In the genomic region with DNA sequence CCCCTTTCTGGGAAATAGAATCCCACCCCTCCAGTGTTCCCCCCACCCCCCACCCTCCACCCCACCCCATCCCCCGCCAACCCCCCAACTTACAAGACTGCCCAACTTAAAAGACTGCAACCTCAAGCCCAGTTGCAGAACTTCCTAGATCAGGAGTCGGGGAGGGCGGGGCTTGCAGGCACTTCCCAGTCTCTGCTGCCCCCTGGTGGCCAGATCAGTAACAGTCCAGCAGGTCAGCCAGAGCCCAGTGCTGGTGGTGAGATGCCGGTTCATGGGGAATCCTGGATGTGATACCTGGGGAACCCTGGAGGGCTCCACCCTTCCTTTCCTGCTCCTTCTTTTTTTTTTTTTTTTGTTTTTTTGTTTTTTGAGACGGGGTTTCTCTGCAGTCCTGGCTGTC, we compare ENCODE assay signal across 8 mouse cellular contexts. TPM values are rescaled to one million over a fixed set of nuclear protein-coding genes. Genes with fewer than 3 reads are reported as not detected.
A peak's percentile ranks its signal among the peaks of the same experiment; 100 is the strongest.
DNase-seq lines count a peak whose midpoint lies in the region; ATAC-seq and TF ChIP-seq lines count a peak whose summit lies in the region.

No protein-coding gene starts in this region.

- peak; percentile 80 for TF ChIP-seq CTCF in heart, adult 2 months (IDR thresholded peaks at IDR 0.05)
- peak; percentile 92 for TF ChIP-seq CTCF in midbrain, postnatal 0 days (IDR thresholded peaks at IDR 0.05)

- H3K36me3 ChIP-seq in embryonic facial prominence, embryonic 11.5 days (replicated peaks; ENCODE audit: control insufficient read depth, insufficient read depth, low read depth, low read length): no peaks in the 10 kb centered on the region
- no peaks in the 10 kb centered on the region for H3K36me3 ChIP-seq in heart, adult 2 months (ENCODE audit: control insufficient read depth, insufficient read depth, low read length)
- H3K36me3 ChIP-seq in kidney, embryonic 14.5 days (ENCODE audit: control insufficient read depth, insufficient read depth, low read length): no peaks in the 10 kb centered on the region
- H3K36me3 ChIP-seq in limb, embryonic 15.5 days: no peaks in the 10 kb centered on the region
- no peaks in the 10 kb centered on the region for H3K36me3 ChIP-seq in midbrain, postnatal 0 days (ENCODE audit: insufficient read depth, low read length)
- no peaks in the 10 kb centered on the region for H3K36me3 ChIP-seq in splenic B cell, adult 2 months (ENCODE audit: control insufficient read depth, insufficient read depth, low read length, poor library complexity, severe bottlenecking)

- H3K27me3 ChIP-seq in embryonic facial prominence, embryonic 11.5 days (ENCODE audit: control insufficient read depth, insufficient read depth, low read length): no peaks in the 10 kb centered on the region
- H3K27me3 ChIP-seq in heart, adult 2 months (ENCODE audit: control insufficient read depth, insufficient read depth, low read length): no peaks in the 10 kb centered on the region
- H3K27me3 ChIP-seq in kidney, embryonic 14.5 days (ENCODE audit: control insufficient read depth, insufficient read depth, low read length): no peaks in the 10 kb centered on the region
- H3K27me3 ChIP-seq in limb, embryonic 15.5 days: no peaks in the 10 kb centered on the region
- H3K27me3 ChIP-seq in midbrain, postnatal 0 days (ENCODE audit: insufficient read depth, low read length): no peaks in the 10 kb centered on the region
- H3K27me3 ChIP-seq in splenic B cell, adult 2 months (ENCODE audit: control insufficient read depth, insufficient read depth, low read length, poor library complexity, severe bottlenecking): no peaks in the 10 kb centered on the region

- H3K27ac ChIP-seq in embryonic facial prominence, embryonic 11.5 days (replicated peaks; ENCODE audit: low read depth, low read length): no peak overlapping the region
- H3K27ac ChIP-seq in heart, adult 2 months: no peak overlapping the region
- no peak overlapping the region for H3K27ac ChIP-seq in kidney, embryonic 14.5 days (ENCODE audit: low read depth, low read length)
- no peak overlapping the region for H3K27ac ChIP-seq in limb, embryonic 15.5 days
- H3K27ac ChIP-seq in midbrain, postnatal 0 days (ENCODE audit: low read depth, low read length): no peak overlapping the region

- WGBS in embryonic facial prominence, embryonic 11.5 days: 0% methylated on average over 5 of the region's 5 CpGs
- WGBS in heart, adult 2 months: 0% methylated on average over 5 of the region's 5 CpGs
- WGBS in kidney, embryonic 14.5 days: 5% methylated on average over 5 of the region's 5 CpGs
- WGBS in limb, embryonic 15.5 days: 0% methylated on average over 5 of the region's 5 CpGs
- WGBS in midbrain, postnatal 0 days: 3% methylated on average over 5 of the region's 5 CpGs

- no peaks in the 10 kb centered on the region for H3K79me2 ChIP-seq in heart, adult 2 months (replicated peaks; ENCODE audit: control insufficient read depth, insufficient read depth, low read length)

- TF ChIP-seq EP300 in heart, adult 2 months (IDR thresholded peaks at IDR 0.05; ENCODE audit: insufficient read depth, low read depth, low read length): peak; percentile 86

- H3K9me3 ChIP-seq in embryonic facial prominence, embryonic 11.5 days (replicated peaks; ENCODE audit: control insufficient read depth, low read length): no peaks in the 10 kb centered on the region
- no peaks in the 10 kb centered on the region; the same call in 1 of the 2 replicates for H3K9me3 ChIP-seq in kidney, embryonic 14.5 days (ENCODE audit: control insufficient read depth, low read length)
- no peaks in the 10 kb centered on the region for H3K9me3 ChIP-seq in limb, embryonic 15.5 days
- no peaks in the 10 kb centered on the region for H3K9me3 ChIP-seq in midbrain, postnatal 0 days (ENCODE audit: low read length)

- H3K4me1 ChIP-seq in embryonic facial prominence, embryonic 11.5 days (ENCODE audit: control insufficient read depth, insufficient read depth, low read length): no peaks in the 10 kb centered on the region; the same call in 1 of the 2 replicates
- H3K4me1 ChIP-seq in heart, adult 2 months (ENCODE audit: control insufficient read depth, insufficient read depth, low read length): no peaks in the 10 kb centered on the region
- peaks cover 2% of the 10 kb centered on the region for H3K4me1 ChIP-seq in kidney, embryonic 14.5 days (ENCODE audit: control insufficient read depth, insufficient read depth, low read length)
- H3K4me1 ChIP-seq in limb, embryonic 15.5 days: peaks cover 12% of the 10 kb centered on the region
- no peaks in the 10 kb centered on the region for H3K4me1 ChIP-seq in midbrain, postnatal 0 days (ENCODE audit: insufficient read depth, low read length)

- TF ChIP-seq POLR2A in heart, adult 2 months (IDR thresholded peaks at IDR 0.05; ENCODE audit: insufficient read depth, low read depth, low read length): no peak

- no peak overlapping the region for H3K9ac ChIP-seq in embryonic facial prominence, embryonic 11.5 days (replicated peaks; ENCODE audit: low read length)
- no peak overlapping the region for H3K9ac ChIP-seq in heart, adult 2 months (ENCODE audit: low read depth, low read length)
- H3K9ac ChIP-seq in kidney, embryonic 14.5 days (ENCODE audit: low read depth, low read length): no peak overlapping the region
- H3K9ac ChIP-seq in limb, embryonic 15.5 days: no peak overlapping the region
- H3K9ac ChIP-seq in midbrain, postnatal 0 days (replicated peaks; ENCODE audit: low read length, poor library complexity, severe bottlenecking): no peak overlapping the region

- peak; percentile 94 for DNase-seq in 416B (ENCODE audit: low read depth)
- DNase-seq in adrenal gland, postnatal 14 days: peak; percentile 96
- DNase-seq in embryonic facial prominence, embryonic 11.5 days (ENCODE audit: low spot score): peak; percentile 95
- peak; percentile 88 to 93 for DNase-seq in heart, adult 2 months
- peak; percentile 92 for DNase-seq in midbrain, postnatal 0 days (ENCODE audit: low spot score)
- peak; percentile 93 for DNase-seq in splenic B cell, adult 2 months (ENCODE audit: low read depth, low spot score)

- H3K4me2 ChIP-seq in embryonic facial prominence, embryonic 11.5 days (ENCODE audit: low read depth, low read length): no peak overlapping the region
- no peak overlapping the region for H3K4me2 ChIP-seq in kidney, embryonic 14.5 days (replicated peaks; ENCODE audit: low read depth, low read length)
- H3K4me2 ChIP-seq in limb, embryonic 15.5 days: no peak overlapping the region
- no peak overlapping the region for H3K4me2 ChIP-seq in midbrain, postnatal 0 days (ENCODE audit: low read depth, low read length, poor library complexity, severe bottlenecking)

- H3K4me3 ChIP-seq in embryonic facial prominence, embryonic 11.5 days (ENCODE audit: low read depth, low read length): no peak overlapping the region
- H3K4me3 ChIP-seq in heart, adult 2 months: no peak overlapping the region
- no peak overlapping the region for H3K4me3 ChIP-seq in kidney, embryonic 14.5 days (ENCODE audit: low read length)
- no peak overlapping the region for H3K4me3 ChIP-seq in limb, embryonic 15.5 days
- no peak overlapping the region for H3K4me3 ChIP-seq in midbrain, postnatal 0 days (ENCODE audit: low read depth, low read length)

- ATAC-seq in embryonic facial prominence, embryonic 11.5 days (replicated peaks; ENCODE audit: insufficient number of reproducible peaks, low FRiP score, low TSS enrichment, low read depth): 0 out of 2 replicates have a peak, but pooled peaks have one; percentile 32
- ATAC-seq in kidney, embryonic 14.5 days (ENCODE audit: low FRiP score, low TSS enrichment): peak; percentile 47
- peak; percentile 52; the same call in 1 of the 2 replicates for ATAC-seq in limb, embryonic 15.5 days (ENCODE audit: insufficient number of reproducible peaks, low FRiP score, low TSS enrichment, low read depth)
- no peak for ATAC-seq in midbrain, postnatal 0 days (ENCODE audit: low FRiP score)

- intact Hi-C loops in heart, adult 2 months (cut with DNase I): loop anchor here (1.0 to 5.0 kb wide), 4 partner anchors 92 to 533 kb away; a partner anchor contains a TSS

RNA-seq across cellular contexts. Expression of a gene that starts 23.1 kb away (rescaled TPM):
- 3.4 and 8.0 TPM in 2 replicates for total RNA-seq in adrenal gland, postnatal 14 days (2021)
- 1.8 and 2.4 TPM in 2 replicates for polyA plus RNA-seq in embryonic facial prominence, embryonic 11.5 days (2014; fragmentation: Nextera tagmentation; extraction: Ambion mirVana)
- 1 to 10 TPM; 5.6 to 5.8 TPM for total RNA-seq in heart, adult 2 months (2021)
- polyA plus RNA-seq in heart, adult 2 months (2012; rRNA removed): 4.5 and 5.4 TPM in 2 replicates
- 2.6 and 5.0 TPM in 2 replicates for polyA plus RNA-seq in kidney, embryonic 14.5 days (2014; fragmentation: Nextera tagmentation; extraction: Ambion mirVana)
- 3.8 and 4.6 TPM in 2 replicates for polyA plus RNA-seq in limb, embryonic 15.5 days (2015; fragmentation: Nextera tagmentation; extraction: Ambion mirVana)
- total RNA-seq in midbrain, postnatal 0 days (2014; rRNA removed): 2.4 and 2.6 TPM in 2 replicates
- polyA plus RNA-seq in midbrain, postnatal 0 days (2015; fragmentation: Nextera tagmentation; extraction: Ambion mirVana): 1.5 and 1.9 TPM in 2 replicates
